Mouse (Mus musculus): ENCODE results near the gene Mreg. TPM values are rescaled to one million over a fixed set of nuclear protein-coding genes. Genes with fewer than 3 reads are reported as not detected.
"Not testable (repeated sequence)": the region's sequence is repeated elsewhere in the genome, so short reads cannot be mapped to it uniquely, and the experiment has no call there.

Gene Mreg
- polyA plus RNA-seq, 1 experiment from 2014 or later: 2.7 TPM

DNA sequence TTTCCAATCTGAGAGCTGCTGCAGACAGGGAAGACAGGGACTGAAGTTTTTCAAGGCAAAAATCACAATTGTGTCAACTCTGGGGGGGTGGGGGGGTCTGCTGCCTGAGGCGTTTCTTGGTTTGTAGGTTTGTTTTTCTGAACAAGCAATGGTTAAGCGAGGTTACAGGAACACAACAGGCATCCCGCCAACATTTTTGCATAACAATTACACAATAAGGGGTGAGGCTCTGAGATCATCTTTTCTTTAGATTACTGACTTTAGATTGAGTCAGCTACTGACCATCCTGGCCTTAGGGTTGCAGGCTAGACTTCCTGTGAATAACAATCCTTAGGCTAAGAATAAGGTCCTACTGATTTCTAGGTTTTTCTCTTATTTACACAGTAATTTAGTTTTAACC lies 16.9 kb upstream of the Mreg start:
- H3K4me3 ChIP-seq (ENCODE audit: low read length): no peak overlapping the region
- no peak overlapping the region for H3K27ac ChIP-seq (ENCODE audit: low read length)
- WGBS: 39% methylated on average over 3 of the region's 3 CpGs
- H3K9ac ChIP-seq (ENCODE audit: low read length): no peak overlapping the region
- H3K4me1 ChIP-seq (replicated peaks; ENCODE audit: control insufficient read depth, insufficient read depth, low read length): no peaks in the 10 kb centered on the region
- H3K9me3 ChIP-seq (ENCODE audit: control insufficient read depth, low read length): no peaks in the 10 kb centered on the region
- no peak for ATAC-seq (ENCODE audit: low read depth)
- no peak overlapping the region for H3K4me2 ChIP-seq (ENCODE audit: low read depth, low read length)
- no peaks in the 10 kb centered on the region for H3K36me3 ChIP-seq (ENCODE audit: control insufficient read depth, insufficient read depth, low read length)
- peaks cover 8% of the 10 kb centered on the region; the same call in 1 of the 2 replicates for H3K27me3 ChIP-seq (ENCODE audit: control insufficient read depth, insufficient read depth, low read depth, low read length)

DNA sequence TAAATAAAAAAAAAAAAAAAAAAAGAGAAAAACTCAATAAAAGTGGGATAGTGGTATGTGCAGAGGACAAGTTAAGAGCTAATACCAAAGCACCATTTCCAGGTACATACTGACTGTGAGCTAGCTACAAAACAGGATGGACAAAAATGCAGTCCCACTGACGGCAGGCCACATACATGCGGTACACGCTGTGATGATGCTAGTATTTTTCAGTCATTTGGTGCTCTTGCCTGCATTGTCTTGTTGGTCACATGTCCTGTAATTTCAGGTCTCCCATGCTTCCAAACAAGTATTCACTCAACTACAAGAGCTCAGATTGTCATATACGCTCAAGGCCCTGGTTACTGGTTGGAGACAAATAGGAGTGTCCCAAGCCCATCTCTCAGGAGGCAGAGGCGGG lies 15.4 kb upstream of the Mreg start:
- H3K9me3 ChIP-seq (ENCODE audit: control insufficient read depth, low read length): no peaks in the 10 kb centered on the region
- no peak overlapping the region; the same call in 1 of the 2 replicates for H3K4me2 ChIP-seq (ENCODE audit: low read depth, low read length)
- H3K4me1 ChIP-seq (replicated peaks; ENCODE audit: control insufficient read depth, insufficient read depth, low read length): no peaks in the 10 kb centered on the region
- no peak for ATAC-seq (ENCODE audit: low read depth)
- no peak overlapping the region for H3K4me3 ChIP-seq (ENCODE audit: low read length)
- H3K27ac ChIP-seq (ENCODE audit: low read length): no peak overlapping the region
- no peaks in the 10 kb centered on the region for H3K36me3 ChIP-seq (ENCODE audit: control insufficient read depth, insufficient read depth, low read length)
- no peak overlapping the region for H3K9ac ChIP-seq (ENCODE audit: low read length)
- H3K27me3 ChIP-seq (ENCODE audit: control insufficient read depth, insufficient read depth, low read depth, low read length): peaks cover 10% of the 10 kb centered on the region; the same call in 1 of the 2 replicates
- WGBS: 81% methylated on average over 5 of the region's 5 CpGs

DNA sequence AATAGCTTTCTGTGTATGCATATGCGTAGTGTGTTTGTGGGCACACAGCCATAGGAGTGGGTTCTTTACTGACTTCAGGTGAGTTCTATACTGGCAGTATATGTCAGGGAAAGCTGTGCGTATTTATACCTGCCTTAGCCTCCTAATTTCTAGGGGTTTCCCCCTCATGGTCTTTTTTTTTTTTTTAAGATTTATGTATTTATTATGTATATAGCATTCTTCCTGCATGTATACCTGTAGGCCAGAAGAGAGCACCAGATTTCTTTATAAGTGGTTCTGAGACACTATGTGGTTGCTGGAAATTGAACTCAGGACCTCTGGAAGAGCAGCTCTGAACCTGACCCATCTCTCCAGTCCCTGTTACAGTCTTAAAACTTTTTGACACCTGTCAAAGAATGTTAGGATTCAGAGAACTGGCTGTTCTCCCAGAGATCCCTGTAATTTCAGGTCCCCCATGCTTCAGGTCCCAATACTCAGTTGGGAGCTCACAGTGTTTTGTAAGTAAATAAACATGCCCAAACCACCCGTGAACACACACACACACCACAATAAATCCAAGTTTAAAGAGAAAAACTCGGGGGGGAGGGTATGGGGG lies 14.9 kb upstream of the Mreg start:
- peaks cover 10% of the 10 kb centered on the region; the same call in 1 of the 2 replicates for H3K27me3 ChIP-seq (ENCODE audit: control insufficient read depth, insufficient read depth, low read depth, low read length)
- no peak overlapping the region for H3K4me3 ChIP-seq (ENCODE audit: low read length)
- no peak overlapping the region for H3K4me2 ChIP-seq (ENCODE audit: low read depth, low read length)

DNA sequence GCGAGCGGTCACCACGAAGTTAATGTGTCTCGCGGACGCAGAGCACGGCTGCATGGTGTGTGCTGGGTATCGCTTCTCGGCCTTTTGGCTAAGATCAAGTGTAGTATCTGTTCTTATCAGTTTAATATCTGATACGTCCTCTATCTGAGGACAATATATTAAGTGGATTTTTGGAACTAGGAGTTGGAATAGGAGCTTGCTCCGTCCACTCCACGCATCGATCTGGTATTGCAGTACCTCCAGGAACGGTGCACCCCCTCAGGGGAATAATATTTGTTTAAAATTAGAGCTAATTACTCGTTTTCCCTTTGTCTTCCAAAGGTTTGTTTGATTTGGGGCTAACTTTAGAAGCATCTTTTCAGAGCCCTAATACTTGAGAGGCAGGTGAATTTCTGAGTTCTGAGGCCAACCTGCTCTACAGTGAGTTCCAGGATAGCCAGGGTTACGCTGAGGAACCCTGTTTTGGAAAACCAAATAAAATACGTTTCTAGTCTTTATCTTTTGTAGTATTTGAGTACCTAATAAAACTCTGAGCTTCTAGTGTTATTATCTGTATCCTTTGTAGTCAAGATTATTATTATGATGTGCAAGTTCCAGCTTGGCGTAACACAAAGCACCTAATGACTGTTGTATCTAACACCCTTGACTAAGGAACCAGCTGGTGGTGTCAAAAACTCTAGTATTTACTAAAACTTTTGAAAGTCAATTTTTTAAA lies 14.2 kb upstream of the Mreg start:
- no peaks in the 10 kb centered on the region for H3K4me1 ChIP-seq (replicated peaks; ENCODE audit: control insufficient read depth, insufficient read depth, low read length)
- peak overlapping the region; percentile 52 for H3K4me3 ChIP-seq (ENCODE audit: low read length)
- no peaks in the 10 kb centered on the region for H3K36me3 ChIP-seq (ENCODE audit: control insufficient read depth, insufficient read depth, low read length)
- peaks cover 12% of the 10 kb centered on the region; the same call in 1 of the 2 replicates for H3K27me3 ChIP-seq (ENCODE audit: control insufficient read depth, insufficient read depth, low read depth, low read length)
- WGBS: 0% methylated on average over 9 of the region's 18 CpGs
- H3K9ac ChIP-seq (ENCODE audit: low read length): peak overlapping the region; percentile 41; the same call in 1 of the 2 replicates
- no peaks in the 10 kb centered on the region for H3K9me3 ChIP-seq (ENCODE audit: control insufficient read depth, low read length)
- H3K4me2 ChIP-seq (ENCODE audit: low read depth, low read length): peak overlapping the region; percentile 29; the same call in 1 of the 2 replicates
- H3K27ac ChIP-seq (ENCODE audit: low read length): no peak overlapping the region
- ATAC-seq (ENCODE audit: low read depth): peak; percentile 84

More for the DNA sequence above, 14.9 kb upstream of the Mreg start:
- Histone ChIP-seq H3K36me3 (ENCODE audit: control insufficient read depth, insufficient read depth, low read length) (no peaks in the 10 kb centered on the region), H3K9ac (ENCODE audit: low read length) (no peak overlapping the region), H3K27ac (ENCODE audit: low read length) (no peak overlapping the region), H3K4me1 (replicated peaks; ENCODE audit: control insufficient read depth, insufficient read depth, low read length) (no peaks in the 10 kb centered on the region), H3K9me3 (ENCODE audit: control insufficient read depth, low read length) (no peaks in the 10 kb centered on the region)
- no peak for ATAC-seq (ENCODE audit: low read depth)
- 17% methylated on average over 4 of the region's 4 CpGs for WGBS

DNA sequence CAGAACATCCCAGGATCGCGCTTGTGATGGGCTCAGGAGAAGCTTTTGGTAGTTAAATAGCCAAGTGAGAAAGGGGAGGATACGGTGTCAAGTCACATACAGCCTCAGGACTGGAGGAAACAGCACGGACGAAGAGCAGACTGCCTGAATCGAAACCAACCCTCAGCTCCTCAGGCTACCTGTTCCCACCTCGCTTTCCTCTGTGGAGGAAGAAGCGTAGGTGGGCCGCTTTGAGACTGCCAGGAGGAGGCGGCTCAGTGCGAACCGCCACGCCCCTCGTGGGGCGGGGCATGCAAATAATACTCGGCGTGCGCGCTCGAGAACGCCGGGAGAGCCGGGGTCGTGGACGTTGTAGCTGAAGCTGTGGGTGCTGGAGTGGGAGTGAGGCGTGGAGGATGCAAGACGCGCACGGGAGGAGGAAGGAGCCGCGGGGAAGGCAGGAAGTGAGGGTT lies 13.6 kb upstream of the Mreg start:
- H3K27ac ChIP-seq (ENCODE audit: low read length); H3K4me1 ChIP-seq (replicated peaks; ENCODE audit: control insufficient read depth, insufficient read depth, low read length); H3K9me3 ChIP-seq (ENCODE audit: control insufficient read depth, low read length); H3K36me3 ChIP-seq (ENCODE audit: control insufficient read depth, insufficient read depth, low read length): not testable (repeated sequence)
- WGBS: under 1% methylated on average over 25 of the region's 31 CpGs
- H3K4me3 ChIP-seq (ENCODE audit: low read length): peak overlapping the region; percentile 52
- H3K9ac ChIP-seq (ENCODE audit: low read length): peak overlapping the region; percentile 41
- ATAC-seq (ENCODE audit: low read depth): peak; percentile 90
- peaks cover 12% of the 10 kb centered on the region; the same call in 1 of the 2 replicates for H3K27me3 ChIP-seq (ENCODE audit: control insufficient read depth, insufficient read depth, low read depth, low read length)
- peak overlapping the region; percentile 65 for H3K4me2 ChIP-seq (ENCODE audit: low read depth, low read length)

DNA sequence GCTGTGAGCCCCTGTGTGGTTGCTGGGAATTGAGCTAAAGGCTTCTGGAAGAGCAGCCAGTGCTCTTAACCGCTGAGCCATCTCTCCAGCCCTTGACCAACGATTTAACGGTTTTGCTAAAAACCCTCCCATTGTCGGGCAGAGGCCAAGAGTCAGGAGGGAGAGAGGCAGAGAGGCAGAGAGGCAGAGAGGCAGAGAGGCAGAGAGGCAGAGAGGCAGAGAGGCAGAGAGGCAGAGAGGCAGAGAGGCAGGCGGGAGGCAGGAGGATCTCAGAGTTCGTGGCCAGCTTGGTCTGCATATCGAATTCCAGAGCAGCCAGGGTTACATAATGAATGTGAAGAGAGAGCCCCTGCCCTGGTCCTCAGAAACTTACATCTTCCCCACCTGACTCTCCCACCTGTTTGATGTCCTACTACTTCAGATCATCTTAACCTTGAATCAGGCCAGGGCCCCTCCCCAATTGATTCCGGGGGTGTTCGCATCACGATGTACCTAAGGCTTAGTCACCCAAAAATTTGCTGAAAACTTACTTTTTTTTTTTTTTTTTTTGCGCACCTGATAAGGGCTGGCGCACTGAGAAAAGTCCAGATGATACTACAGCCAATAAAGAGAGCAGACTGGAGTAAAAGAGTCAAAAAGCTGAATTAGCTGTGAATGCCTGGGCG lies 13.1 kb upstream of the Mreg start:
- H3K9ac ChIP-seq (ENCODE audit: low read length): peak overlapping the region; percentile 41
- peak overlapping the region; percentile 52 for H3K4me3 ChIP-seq (ENCODE audit: low read length)
- 6% methylated on average over 12 of the region's 13 CpGs for WGBS
- H3K27ac ChIP-seq (ENCODE audit: low read length): no peak overlapping the region
- no peak for ATAC-seq (ENCODE audit: low read depth)
- no peaks in the 10 kb centered on the region for H3K4me1 ChIP-seq (replicated peaks; ENCODE audit: control insufficient read depth, insufficient read depth, low read length)
- no peaks in the 10 kb centered on the region for H3K36me3 ChIP-seq (ENCODE audit: control insufficient read depth, insufficient read depth, low read length)
- H3K4me2 ChIP-seq (ENCODE audit: low read depth, low read length): peak overlapping the region; percentile 65
- H3K27me3 ChIP-seq (ENCODE audit: control insufficient read depth, insufficient read depth, low read depth, low read length): peaks cover 12% of the 10 kb centered on the region; the same call in 1 of the 2 replicates
- no peaks in the 10 kb centered on the region for H3K9me3 ChIP-seq (ENCODE audit: control insufficient read depth, low read length)

DNA sequence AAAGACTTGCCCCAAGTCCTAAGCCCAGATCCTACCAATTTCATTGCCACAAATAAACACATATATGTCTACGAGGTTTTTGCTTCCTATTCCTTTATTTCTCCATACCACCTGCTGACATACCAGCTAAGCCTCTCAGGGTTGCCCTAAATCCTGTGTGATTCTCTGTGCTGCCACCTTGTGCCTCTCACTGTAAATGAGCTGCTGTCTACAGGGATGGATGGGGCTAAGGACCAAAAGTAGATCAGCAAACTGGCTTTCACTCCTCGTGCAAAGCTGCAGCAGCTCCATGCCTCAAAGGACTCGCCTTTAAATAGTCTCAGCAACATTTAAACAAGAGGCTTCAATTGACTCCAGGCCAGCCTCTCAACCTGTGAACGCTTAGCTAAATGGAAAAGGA lies 7.9 kb upstream of the Mreg start:
- Histone ChIP-seq H3K4me3 (ENCODE audit: low read length) (no peak overlapping the region), H3K27me3 (ENCODE audit: control insufficient read depth, insufficient read depth, low read depth, low read length) (peaks cover 9% of the 10 kb centered on the region; the same call in 1 of the 2 replicates), H3K4me2 (ENCODE audit: low read depth, low read length) (no peak overlapping the region), H3K36me3 (ENCODE audit: control insufficient read depth, insufficient read depth, low read length) (no peaks in the 10 kb centered on the region), H3K4me1 (replicated peaks; ENCODE audit: control insufficient read depth, insufficient read depth, low read length) (no peaks in the 10 kb centered on the region), H3K9me3 (ENCODE audit: control insufficient read depth, low read length) (no peaks in the 10 kb centered on the region), H3K9ac (ENCODE audit: low read length) (no peak overlapping the region), H3K27ac (ENCODE audit: low read length) (no peak overlapping the region)
- whole genome bisulfite sequencing: 25% methylated on average over 4 of the region's 4 CpGs
- no peak for ATAC-seq (ENCODE audit: low read depth)

DNA sequence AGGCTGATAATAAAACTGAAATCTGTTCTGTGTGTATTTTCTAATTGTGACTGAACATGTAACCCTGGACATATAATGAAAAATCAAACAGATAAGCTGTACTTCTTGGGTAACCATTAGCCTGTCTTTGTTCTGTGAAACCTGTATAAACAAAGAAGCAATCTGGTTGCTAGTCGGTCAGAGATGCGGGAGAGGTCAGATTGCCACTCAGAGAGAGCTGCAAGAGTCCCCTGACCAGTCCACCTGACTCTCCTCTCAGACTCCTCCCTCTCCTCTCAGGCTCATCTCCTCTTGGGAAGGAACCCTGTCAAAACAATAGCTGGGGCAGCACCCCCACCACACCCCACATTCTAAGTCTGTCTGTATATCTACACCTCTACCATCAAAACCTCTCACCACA lies 7.0 kb upstream of the Mreg start:
- ATAC-seq (ENCODE audit: low read depth): no peak
- Histone ChIP-seq H3K27me3 (ENCODE audit: control insufficient read depth, insufficient read depth, low read depth, low read length) (peaks cover 5% of the 10 kb centered on the region; the same call in 1 of the 2 replicates), H3K27ac (ENCODE audit: low read length) (no peak overlapping the region)

DNA sequence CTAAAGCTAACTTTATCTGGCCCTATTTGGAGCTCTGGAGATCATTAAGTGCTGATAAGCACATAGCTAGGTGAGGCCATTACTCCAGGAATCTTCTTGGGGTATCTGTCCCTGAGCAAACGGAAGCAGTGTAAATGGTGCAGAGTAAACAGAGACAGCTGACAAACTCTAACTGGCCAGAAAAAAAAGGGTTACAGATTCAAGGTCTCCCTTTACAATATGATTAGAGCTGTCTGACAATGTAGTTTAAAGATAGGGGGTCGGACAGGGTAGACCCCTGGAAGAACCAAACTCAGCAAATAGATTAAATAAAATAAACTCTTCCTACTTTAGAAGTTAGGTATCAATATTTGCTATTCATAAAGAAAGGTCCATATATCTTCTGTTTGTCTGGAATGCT lies 6.5 kb upstream of the Mreg start:
- H3K27ac ChIP-seq (ENCODE audit: low read length): no peak overlapping the region
- H3K36me3 ChIP-seq (ENCODE audit: control insufficient read depth, insufficient read depth, low read length): no peaks in the 10 kb centered on the region
- H3K4me3 ChIP-seq (ENCODE audit: low read length): no peak overlapping the region
- H3K9ac ChIP-seq (ENCODE audit: low read length): no peak overlapping the region
- H3K9me3 ChIP-seq (ENCODE audit: control insufficient read depth, low read length): no peaks in the 10 kb centered on the region
- 41% methylated on average over 2 of the region's 2 CpGs for WGBS
- peaks cover 2% of the 10 kb centered on the region; the same call in 1 of the 2 replicates for H3K27me3 ChIP-seq (ENCODE audit: control insufficient read depth, insufficient read depth, low read depth, low read length)
- no peak for ATAC-seq (ENCODE audit: low read depth)
- no peaks in the 10 kb centered on the region for H3K4me1 ChIP-seq (replicated peaks; ENCODE audit: control insufficient read depth, insufficient read depth, low read length)
- H3K4me2 ChIP-seq (ENCODE audit: low read depth, low read length): no peak overlapping the region

More for the DNA sequence above, 7.0 kb upstream of the Mreg start:
- H3K4me2 ChIP-seq (ENCODE audit: low read depth, low read length): no peak overlapping the region
- 19% methylated on average over 2 of the region's 2 CpGs for WGBS
- no peaks in the 10 kb centered on the region for H3K36me3 ChIP-seq (ENCODE audit: control insufficient read depth, insufficient read depth, low read length)
- no peaks in the 10 kb centered on the region for H3K9me3 ChIP-seq (ENCODE audit: control insufficient read depth, low read length)
- H3K4me3 ChIP-seq (ENCODE audit: low read length): no peak overlapping the region
- no peaks in the 10 kb centered on the region for H3K4me1 ChIP-seq (replicated peaks; ENCODE audit: control insufficient read depth, insufficient read depth, low read length)
- no peak overlapping the region for H3K9ac ChIP-seq (ENCODE audit: low read length)
